Mouse (Mus musculus) kidney, postnatal 14 days (tissue): Measurements from ENCODE around the gene Osbpl2.
A peak's percentile ranks its signal among the peaks of the same experiment; 100 is the strongest.
"Not testable (repeated sequence)": the region's sequence is repeated elsewhere in the genome, so short reads cannot be mapped to it uniquely, and the experiment has no call there.

Experiments used
- DNase-seq: peaks from one replicate; pipeline ENCODE4 v3.0.0; 2022; ENCODE audit warnings: mixed read lengths

The Osbpl2 gene

GRCm38 (mm10) chr2:180165855-180166254, 46.7 kb downstream of the Osbpl2 start:
- DNase-seq = no peak

- no peak for DNase-seq
These were observed 47.8 kb downstream of the Osbpl2 start for GRCm38 (mm10) chr2:180166869-180167268.

- no peak for DNase-seq
These were observed 51.2 kb downstream of the Osbpl2 start for GRCm38 (mm10) chr2:180170151-180170805.

- DNase-seq = peak; percentile 99
These were observed 51.9 kb downstream of the Osbpl2 start, which contains the start of gene Adrm1 for GRCm38 (mm10) chr2:180170806-180171521. Gene Adrm1, plus strand, starts transcription at chr2:180171485.

- no peak for DNase-seq
These were observed 52.5 kb downstream of the Osbpl2 start for GRCm38 (mm10) chr2:180171522-180172070.

GRCm38 (mm10) chr2:180172152-180172551, 53.0 kb downstream of the Osbpl2 start:
- no peak for DNase-seq

GRCm38 (mm10) chr2:180173163-180173562, 54.1 kb downstream of the Osbpl2 start:
- DNase-seq = no peak

GRCm38 (mm10) chr2:180173711-180174110, 54.6 kb downstream of the Osbpl2 start:
- not testable (repeated sequence) for DNase-seq

GRCm38 (mm10) chr2:180174121-180174520, 55.0 kb downstream of the Osbpl2 start:
- DNase-seq = no peak

- no peak for DNase-seq
These were observed 56.6 kb downstream of the Osbpl2 start for GRCm38 (mm10) chr2:180175725-180176124.

GRCm38 (mm10) chr2:180181542-180181941, 62.4 kb downstream of the Osbpl2 start:
- DNase-seq = no peak

- no peak for DNase-seq
These were observed 65.1 kb downstream of the Osbpl2 start for GRCm38 (mm10) chr2:180184011-180184751.

- no peak for DNase-seq
These were observed 65.6 kb downstream of the Osbpl2 start for GRCm38 (mm10) chr2:180184752-180185109.

- no peak for DNase-seq
These were observed 66.6 kb downstream of the Osbpl2 start for GRCm38 (mm10) chr2:180185686-180186085.

- no peak for DNase-seq
These were observed 68.3 kb downstream of the Osbpl2 start for GRCm38 (mm10) chr2:180187362-180187761.

- no peak for DNase-seq
These were observed 77.7 kb downstream of the Osbpl2 start for GRCm38 (mm10) chr2:180196610-180197322.

- DNase-seq = no peak
These were observed 78.4 kb downstream of the Osbpl2 start for GRCm38 (mm10) chr2:180197323-180198037.

GRCm38 (mm10) chr2:180198782-180199181, 79.7 kb downstream of the Osbpl2 start:
- no peak for DNase-seq

- no peak for DNase-seq
These were observed 81.6 kb downstream of the Osbpl2 start for GRCm38 (mm10) chr2:180200681-180201080.

GRCm38 (mm10) chr2:180201303-180201702, 82.2 kb downstream of the Osbpl2 start:
- DNase-seq = no peak

- no peak for DNase-seq
These were observed 83.2 kb downstream of the Osbpl2 start for GRCm38 (mm10) chr2:180202263-180202662.

- no peak for DNase-seq
These were observed 83.7 kb downstream of the Osbpl2 start for GRCm38 (mm10) chr2:180202805-180203204.
